Mouse (Mus musculus): Measurements from ENCODE around the gene Wdr3. TPM values are rescaled to one million over a fixed set of nuclear protein-coding genes. Genes with fewer than 3 reads are reported as not detected.

Gene Wdr3
- polyA plus RNA-seq, 1 experiment from 2014 or later, result 45.7 TPM

- no peaks in the 10 kb centered on the region for H3K36me3 ChIP-seq
Measured at GRCm38 (mm10) chr3:100122445-100122844, 39.8 kb downstream of the Wdr3 start.

GRCm38 (mm10) chr3:100121961-100122360, 40.2 kb downstream of the Wdr3 start:
- no peak overlapping the region for H3K4me3 ChIP-seq
- 89% methylated on average over 2 of the region's 2 CpGs for WGBS
- H3K9me3 ChIP-seq (replicated peaks), result no peaks in the 10 kb centered on the region
- H3K4me1 ChIP-seq, result no peaks in the 10 kb centered on the region
- no peak for ATAC-seq (ENCODE audit: low FRiP score)
- H3K27ac ChIP-seq, result no peak overlapping the region
- H3K4me2 ChIP-seq (replicated peaks), result no peak overlapping the region
- H3K27me3 ChIP-seq, result no peaks in the 10 kb centered on the region
- H3K9ac ChIP-seq, result no peak overlapping the region
- H3K36me3 ChIP-seq, result no peaks in the 10 kb centered on the region

More at GRCm38 (mm10) chr3:100122445-100122844, 39.8 kb downstream of the Wdr3 start:
- WGBS, result 65% methylated on average over 1 of the region's 1 CpGs
- Histone ChIP-seq H3K27me3 (no peaks in the 10 kb centered on the region), H3K4me1 (no peaks in the 10 kb centered on the region), H3K27ac (no peak overlapping the region), H3K9me3 (replicated peaks) (no peaks in the 10 kb centered on the region), H3K4me3 (no peak overlapping the region), H3K4me2 (replicated peaks) (no peak overlapping the region), H3K9ac (no peak overlapping the region)
- no peak for ATAC-seq (ENCODE audit: low FRiP score)

- no peak overlapping the region for H3K9ac ChIP-seq
- no peak overlapping the region for H3K4me2 ChIP-seq (replicated peaks)
- no peaks in the 10 kb centered on the region for H3K9me3 ChIP-seq (replicated peaks)
- no peaks in the 10 kb centered on the region for H3K36me3 ChIP-seq
- no peak for ATAC-seq (ENCODE audit: low FRiP score)
- WGBS, result 70% methylated on average over 2 of the region's 2 CpGs
- no peaks in the 10 kb centered on the region for H3K4me1 ChIP-seq
- H3K27ac ChIP-seq, result no peak overlapping the region
- H3K4me3 ChIP-seq, result no peak overlapping the region
- H3K27me3 ChIP-seq, result no peaks in the 10 kb centered on the region
Measured at GRCm38 (mm10) chr3:100118681-100119080, 43.5 kb downstream of the Wdr3 start.

- no peak overlapping the region for H3K4me3 ChIP-seq
- H3K4me2 ChIP-seq (replicated peaks), result no peak overlapping the region
- no peak for ATAC-seq (ENCODE audit: low FRiP score)
- no peaks in the 10 kb centered on the region for H3K36me3 ChIP-seq
- H3K27ac ChIP-seq, result no peak overlapping the region
- no peak overlapping the region for H3K9ac ChIP-seq
- H3K9me3 ChIP-seq (replicated peaks), result no peaks in the 10 kb centered on the region
- H3K4me1 ChIP-seq, result no peaks in the 10 kb centered on the region
- 73% methylated on average over 2 of the region's 2 CpGs for WGBS
- H3K27me3 ChIP-seq, result no peaks in the 10 kb centered on the region
Measured at GRCm38 (mm10) chr3:100106736-100107135, 55.5 kb downstream of the Wdr3 start.

- H3K9me3 ChIP-seq (replicated peaks), result no peaks in the 10 kb centered on the region
- no peaks in the 10 kb centered on the region for H3K27me3 ChIP-seq
- no peak overlapping the region for H3K4me2 ChIP-seq (replicated peaks)
- ATAC-seq (ENCODE audit: low FRiP score), result no peak
- H3K36me3 ChIP-seq, result no peaks in the 10 kb centered on the region
- no peak overlapping the region for H3K9ac ChIP-seq
- no peak overlapping the region for H3K27ac ChIP-seq
- H3K4me1 ChIP-seq, result no peaks in the 10 kb centered on the region
- no peak overlapping the region for H3K4me3 ChIP-seq
- WGBS, result 98% methylated on average over 3 of the region's 3 CpGs
Measured at GRCm38 (mm10) chr3:100102386-100103092, 59.7 kb downstream of the Wdr3 start.

Other genes starting within 250 kb of the Wdr3 start
- 37.6 and 42.1 TPM in 2 replicates for gene Gdap2, start within 50 bp of the Wdr3 start, polyA plus RNA-seq (2016; fragmentation: Nextera tagmentation; extraction: Ambion mirVana)

All from hindbrain, embryonic 12.5 days (tissue).